28 mouse cellular contexts compared by ENCODE assay signal in the genomic region with DNA sequence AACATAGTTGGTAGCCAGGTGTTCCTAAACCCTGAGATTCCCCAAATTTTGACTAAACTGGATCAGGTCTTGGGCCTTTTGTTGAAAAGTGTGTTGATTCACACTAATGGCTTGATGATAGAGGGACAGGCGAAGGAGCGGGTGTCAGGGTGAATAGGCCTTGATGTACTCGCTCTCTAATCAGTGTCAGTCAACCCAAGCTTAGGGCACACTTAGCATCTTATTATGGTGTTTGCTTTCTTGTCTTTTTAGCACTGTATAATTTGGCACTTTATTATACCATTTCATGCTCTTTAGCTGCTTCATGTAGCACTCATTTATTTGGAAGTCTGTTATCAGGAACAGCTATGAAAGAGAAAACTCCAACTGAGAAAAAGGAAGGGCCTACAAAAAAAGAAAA.
A peak's percentile ranks its signal among the peaks of the same experiment; 100 is the strongest.
DNase-seq lines count a peak whose midpoint lies in the region; ATAC-seq and TF ChIP-seq lines count a peak whose summit lies in the region.
"Had no signal": no experiment of that assay in that cellular context is flagged by ENCODE, and none has a peak within 500 bp of the region (broad histone marks: within the 10 kb centered on the region; RNA-seq: fewer than 3 reads in every experiment).

No protein-coding gene starts in this region.

- H3K4me2 ChIP-seq in forebrain, embryonic 13.5 days, result no peak overlapping the region
- H3K4me2 ChIP-seq in forebrain, embryonic 11.5 days (ENCODE audit: low read depth, low read length, severe bottlenecking), result no peak overlapping the region
- no peak overlapping the region for H3K4me2 ChIP-seq in forebrain, embryonic 16.5 days (ENCODE audit: low read length)
- H3K4me2 ChIP-seq in intestine, embryonic 16.5 days (ENCODE audit: low read depth, low read length), result no peak overlapping the region
- H3K4me2 ChIP-seq: heart, embryonic 12.5 days; heart, embryonic 15.5 days; hindbrain, embryonic 13.5 days; intestine, embryonic 15.5 days had no signal

- no peak overlapping the region for H3K4me3 ChIP-seq in forebrain, embryonic 13.5 days
- H3K4me3 ChIP-seq in forebrain, embryonic 11.5 days (ENCODE audit: low read depth, low read length), result no peak overlapping the region
- no peak overlapping the region for H3K4me3 ChIP-seq in forebrain, embryonic 16.5 days (replicated peaks; ENCODE audit: low read length)
- H3K4me3 ChIP-seq in intestine, embryonic 16.5 days (ENCODE audit: low read length), result no peak overlapping the region
- H3K4me3 ChIP-seq: gastrocnemius, adult 2 months; heart, embryonic 12.5 days; heart, embryonic 15.5 days; hindbrain, embryonic 10.5 days; hindbrain, embryonic 13.5 days; intestine, embryonic 15.5 days had no signal

- H3K36me3 ChIP-seq in forebrain, embryonic 13.5 days (ENCODE audit: poor library complexity, severe bottlenecking), result no peaks in the 10 kb centered on the region
- no peaks in the 10 kb centered on the region for H3K36me3 ChIP-seq in forebrain, embryonic 11.5 days (ENCODE audit: control insufficient read depth, insufficient read depth, low read length)
- no peaks in the 10 kb centered on the region for H3K36me3 ChIP-seq in forebrain, embryonic 16.5 days (ENCODE audit: control insufficient read depth, insufficient read depth)
- no peaks in the 10 kb centered on the region for H3K36me3 ChIP-seq in intestine, embryonic 16.5 days (ENCODE audit: control insufficient read depth, insufficient read depth, low read length)
- H3K36me3 ChIP-seq: G1E; heart, embryonic 12.5 days; heart, embryonic 15.5 days; hindbrain, embryonic 10.5 days; hindbrain, embryonic 13.5 days; intestine, embryonic 15.5 days had no signal

- H3K27ac ChIP-seq in forebrain, embryonic 13.5 days, result no peak overlapping the region
- H3K27ac ChIP-seq in forebrain, embryonic 11.5 days (ENCODE audit: low read depth, low read length), result no peak overlapping the region
- H3K27ac ChIP-seq in forebrain, embryonic 16.5 days (ENCODE audit: low read length), result no peak overlapping the region
- no peak overlapping the region for H3K27ac ChIP-seq in intestine, embryonic 16.5 days (ENCODE audit: low read length)
- H3K27ac ChIP-seq: gastrocnemius, adult 2 months; heart, embryonic 15.5 days; hindbrain, embryonic 10.5 days; hindbrain, embryonic 13.5 days; intestine, embryonic 15.5 days had no signal

- H3K4me1 ChIP-seq in forebrain, embryonic 13.5 days, result no peaks in the 10 kb centered on the region
- no peaks in the 10 kb centered on the region for H3K4me1 ChIP-seq in forebrain, embryonic 11.5 days (replicated peaks; ENCODE audit: control insufficient read depth, insufficient read depth, low read length)
- 0 out of 2 replicates have a peak, but pooled peaks cover 2% of the 10 kb centered on the region for H3K4me1 ChIP-seq in forebrain, embryonic 16.5 days (replicated peaks; ENCODE audit: control insufficient read depth, insufficient read depth, low read length)
- no peaks in the 10 kb centered on the region for H3K4me1 ChIP-seq in intestine, embryonic 16.5 days (ENCODE audit: control insufficient read depth, insufficient read depth, low read length)
- H3K4me1 ChIP-seq: heart, embryonic 12.5 days; heart, embryonic 15.5 days; hindbrain, embryonic 10.5 days; hindbrain, embryonic 13.5 days; intestine, embryonic 15.5 days had no signal

- no peaks in the 10 kb centered on the region for H3K9me3 ChIP-seq in forebrain, embryonic 13.5 days (replicated peaks)
- H3K9me3 ChIP-seq in forebrain, embryonic 11.5 days (ENCODE audit: control insufficient read depth, low read length), result no peaks in the 10 kb centered on the region
- no peaks in the 10 kb centered on the region for H3K9me3 ChIP-seq in forebrain, embryonic 16.5 days (ENCODE audit: control insufficient read depth, low read length)
- no peaks in the 10 kb centered on the region for H3K9me3 ChIP-seq in intestine, embryonic 16.5 days (ENCODE audit: control insufficient read depth, low read length)
- H3K9me3 ChIP-seq: G1E; heart, embryonic 12.5 days; heart, embryonic 15.5 days; hindbrain, embryonic 10.5 days; hindbrain, embryonic 13.5 days; intestine, embryonic 15.5 days had no signal

- no peaks in the 10 kb centered on the region for H3K27me3 ChIP-seq in forebrain, embryonic 13.5 days
- H3K27me3 ChIP-seq in forebrain, embryonic 11.5 days (ENCODE audit: control insufficient read depth, insufficient read depth, low read length), result no peaks in the 10 kb centered on the region
- H3K27me3 ChIP-seq in forebrain, embryonic 16.5 days (replicated peaks; ENCODE audit: control insufficient read depth, insufficient read depth, low read length), result no peaks in the 10 kb centered on the region
- H3K27me3 ChIP-seq in intestine, embryonic 16.5 days (replicated peaks; ENCODE audit: control insufficient read depth, insufficient read depth, low read length), result no peaks in the 10 kb centered on the region
- H3K27me3 ChIP-seq: CH12.LX; heart, embryonic 12.5 days; heart, embryonic 15.5 days; hindbrain, embryonic 13.5 days; intestine, embryonic 15.5 days had no signal

- peak; percentile 88 for ATAC-seq in forebrain, embryonic 13.5 days
- ATAC-seq in forebrain, embryonic 11.5 days (replicated peaks; ENCODE audit: low FRiP score), result no peak
- peak; percentile 95 for ATAC-seq in forebrain, embryonic 16.5 days
- no peak for ATAC-seq in intestine, embryonic 16.5 days
- ATAC-seq: hindbrain, embryonic 16.5 days; intestine, embryonic 15.5 days had no signal

- TF ChIP-seq POLR2A in brain, embryonic 14.5 days (IDR thresholded peaks at IDR 0.05; ENCODE audit: borderline replicate concordance, extremely low read depth, insufficient read depth, insufficient read length, poor library complexity, severe bottlenecking), result no peak

- no peak for TF ChIP-seq CTCF in brain, embryonic 14.5 days (IDR thresholded peaks at IDR 0.05; ENCODE audit: borderline replicate concordance, extremely low read depth, insufficient read depth, insufficient read length)

- DNase-seq in forebrain, embryonic 11.5 days (ENCODE audit: low spot score), result no peak
- DNase-seq in brain, embryonic 14.5 days (ENCODE audit: low read depth), result peak; percentile 76
- no peak for DNase-seq in gastrocnemius, postnatal 10 days
- no peak for DNase-seq in embryo, embryonic 11 days
- DNase-seq: adrenal gland, adult 2 months; adrenal gland, postnatal 14 days; B cell, adult 2 months; cerebellum, adult 18-20 months; cerebellum, adult 9-11 months; cerebellum, postnatal 36 days; gastrocnemius, adult 2 months; gastrocnemius, postnatal 25 days; heart, adult 18-20 months; heart, postnatal 10 days; heart, postnatal 36 days; kidney, adult 18-20 months; kidney, adult 9 months had no signal

- WGBS in forebrain, embryonic 13.5 days, result 60% methylated on average over 3 of the region's 3 CpGs
- WGBS in forebrain, embryonic 11.5 days, result 74% methylated on average over 3 of the region's 3 CpGs
- WGBS in forebrain, embryonic 16.5 days, result 37% methylated on average over 3 of the region's 3 CpGs
- WGBS in intestine, embryonic 16.5 days, result 85% methylated on average over 3 of the region's 3 CpGs

- H3K9ac ChIP-seq in forebrain, embryonic 13.5 days, result no peak overlapping the region
- H3K9ac ChIP-seq in forebrain, embryonic 11.5 days (ENCODE audit: low read length), result no peak overlapping the region
- no peak overlapping the region for H3K9ac ChIP-seq in forebrain, embryonic 16.5 days (replicated peaks; ENCODE audit: low read depth, low read length)
- no peak overlapping the region for H3K9ac ChIP-seq in intestine, embryonic 16.5 days (ENCODE audit: low read depth, low read length)
- H3K9ac ChIP-seq: heart, embryonic 12.5 days; heart, embryonic 15.5 days; hindbrain, embryonic 13.5 days; intestine, embryonic 15.5 days had no signal

Comparison
In these comparisons a context has a peak if more than half of its experiments do, and no peak if none do; other contexts are left out.
1. ATAC-seq: peak in forebrain, embryonic 13.5 days (single experiment) and forebrain, embryonic 16.5 days (single experiment); none in forebrain, embryonic 11.5 days (single experiment) and intestine, embryonic 16.5 days (single experiment).